Mouse (Mus musculus) hindbrain, postnatal 0 days (tissue): ENCODE data around the gene Cers6. TPM values are rescaled to one million over a fixed set of nuclear protein-coding genes. Genes with fewer than 3 reads are reported as not detected.

ENCODE experiments used
- ATAC-seq: fragments of 200-750 bp; cut with Nextera tagmentation; 2 replicates; pipeline ENCODE4 v1.8.0; 2017; ENCODE audit warnings: mild to moderate bottlenecking, moderate TSS enrichment, moderate library complexity
- DNase-seq: peaks from one replicate; pipeline ENCODE4 v3.0.0-alpha.2; 2015; ENCODE audit warnings: low spot score
- H3K27ac ChIP-seq: fragments of 300-500 bp; sonication (generic); 2 replicates; pipeline ENCODE4 v1.5.1; 2014; ENCODE audit warnings: mild to moderate bottlenecking
- H3K27me3 ChIP-seq: fragments of 300-500 bp; sonication (generic); 2 replicates; pipeline ENCODE4 v1.6.1; 2014; ENCODE audit warnings: low read length, mixed read lengths; ENCODE audit not compliant: insufficient read depth
- H3K36me3 ChIP-seq: fragments of 300-500 bp; sonication (generic); 2 replicates; pipeline ENCODE4 v1.6.1; 2014; ENCODE audit warnings: low read length, mixed read lengths; ENCODE audit not compliant: insufficient read depth
- H3K4me1 ChIP-seq: fragments of 300-500 bp; sonication (generic); 2 replicates; pipeline ENCODE4 v1.6.1; 2014; ENCODE audit warnings: antibody characterized with exemption, low read length, mixed read lengths; ENCODE audit not compliant: insufficient read depth
- H3K4me2 ChIP-seq: fragments of 300-500 bp; sonication (generic); 2 replicates; pipeline ENCODE4 v1.6.1; 2014; ENCODE audit warnings: low read depth, mild to moderate bottlenecking, low read length, moderate library complexity, mixed read lengths
- H3K4me3 ChIP-seq: fragments of 300-500 bp; sonication (generic); 2 replicates; pipeline ENCODE4 v1.5.1; 2014; ENCODE audit warnings: low read length
- H3K9ac ChIP-seq: fragments of 300-500 bp; sonication (generic); replicated peaks from 2 replicates; pipeline ENCODE4 v1.6.1; 2014; ENCODE audit warnings: mild to moderate bottlenecking, low read length, moderate library complexity, mixed read lengths
- H3K9me3 ChIP-seq: fragments of 300-500 bp; sonication (generic); 2 replicates; pipeline ENCODE4 v1.6.1; 2016; ENCODE audit warnings: low read length, mixed read lengths
- CTCF ChIP-seq: IDR thresholded peaks from 2 replicates; pipeline ENCODE4 v1.5.1; 2016; ENCODE audit warnings: antibody characterized with exemption, control low read depth, low read depth
- WGBS: fragments of 180-500 bp; shearing (Covaris S2); extraction: QIAGEN DNeasy Blood & Tissue Kit; methylation state at CpG from one replicate; pipeline ENCODE4 v1.1.7; 2014; 5-methylcytosine and 5-hydroxymethylcytosine counted together
- polyA plus RNA-seq: library from polyadenylated mRNA; unstranded; fragments of >200 nt; fragmentation: Nextera tagmentation; extraction: Ambion mirVana; gene quantifications from 2 replicates; pipeline ENCODE4 v1.2.1, GENCODE M21; 2015
- total RNA-seq: library from RNA; depleted of rRNA; stranded (reverse); fragments of >200 nt; gene quantifications from 2 replicates; pipeline ENCODE4 v1.2.3, GENCODE M21; 2014

The Cers6 gene
- total and polyA plus RNA-seq, 2 experiments from 2014 or later: 25.8 to 58.7 TPM

DNA sequence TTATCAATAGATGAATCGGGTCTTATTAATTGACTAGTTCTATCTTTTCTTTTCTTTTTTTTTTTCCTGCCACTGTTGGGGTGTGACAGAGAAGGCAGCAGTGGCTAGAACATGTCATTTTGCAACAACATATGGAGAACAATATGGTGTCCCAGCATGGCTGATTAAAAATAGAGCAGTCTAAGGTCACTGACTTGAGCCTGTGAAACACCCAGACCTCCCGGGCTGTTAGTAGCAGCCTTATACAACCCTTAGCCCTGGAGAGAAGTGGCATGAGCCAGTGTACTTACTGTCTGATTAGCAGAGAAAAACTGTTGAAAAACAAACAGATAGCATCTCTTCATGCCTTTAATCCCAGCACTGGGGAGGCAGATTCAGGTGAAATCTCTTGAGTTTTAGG, 3.1 kb downstream of the Cers6 start:
- no peak for DNase-seq
- Histone ChIP-seq H3K27me3 (no peaks in the 10 kb centered on the region), H3K9ac (no peak overlapping the region), H3K27ac (no peak overlapping the region), H3K9me3 (no peaks in the 10 kb centered on the region), H3K4me1 (no peaks in the 10 kb centered on the region), H3K36me3 (no peaks in the 10 kb centered on the region), H3K4me3 (no peak overlapping the region), H3K4me2 (peak overlapping the region; percentile 87)
- 66% methylated on average over 2 of the region's 2 CpGs for WGBS
- no peak for TF ChIP-seq CTCF
- ATAC-seq: no peak

DNA sequence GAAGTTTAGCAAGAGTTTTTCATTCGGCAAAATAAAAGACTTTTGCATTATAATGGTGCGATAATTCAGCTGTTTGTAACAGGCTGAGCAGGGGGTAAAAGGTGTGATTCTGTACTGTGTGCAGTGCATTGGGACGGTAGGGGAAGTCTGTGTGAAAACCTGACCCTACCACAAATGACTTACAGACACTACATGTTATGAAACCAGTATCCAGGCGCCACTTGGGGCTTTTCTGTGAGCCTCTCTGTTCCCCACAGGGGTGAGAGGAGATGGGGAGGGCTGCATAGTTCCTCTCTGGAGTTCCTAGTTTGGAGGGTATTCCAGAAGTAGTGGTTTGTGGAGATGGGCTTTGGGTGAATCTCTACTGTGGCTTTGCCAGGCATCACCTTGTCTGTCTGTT, 5.9 kb downstream of the Cers6 start:
- no peak for DNase-seq
- no peak for TF ChIP-seq CTCF
- no peak overlapping the region for H3K27ac ChIP-seq
- ATAC-seq: no peak
- no peak overlapping the region for H3K9ac ChIP-seq
- H3K4me2 ChIP-seq: no peak overlapping the region
- H3K4me3 ChIP-seq: no peak overlapping the region
- no peaks in the 10 kb centered on the region for H3K9me3 ChIP-seq
- 65% methylated on average over 4 of the region's 4 CpGs for WGBS
- no peaks in the 10 kb centered on the region for H3K36me3 ChIP-seq
- no peaks in the 10 kb centered on the region for H3K27me3 ChIP-seq
- no peaks in the 10 kb centered on the region for H3K4me1 ChIP-seq

DNA sequence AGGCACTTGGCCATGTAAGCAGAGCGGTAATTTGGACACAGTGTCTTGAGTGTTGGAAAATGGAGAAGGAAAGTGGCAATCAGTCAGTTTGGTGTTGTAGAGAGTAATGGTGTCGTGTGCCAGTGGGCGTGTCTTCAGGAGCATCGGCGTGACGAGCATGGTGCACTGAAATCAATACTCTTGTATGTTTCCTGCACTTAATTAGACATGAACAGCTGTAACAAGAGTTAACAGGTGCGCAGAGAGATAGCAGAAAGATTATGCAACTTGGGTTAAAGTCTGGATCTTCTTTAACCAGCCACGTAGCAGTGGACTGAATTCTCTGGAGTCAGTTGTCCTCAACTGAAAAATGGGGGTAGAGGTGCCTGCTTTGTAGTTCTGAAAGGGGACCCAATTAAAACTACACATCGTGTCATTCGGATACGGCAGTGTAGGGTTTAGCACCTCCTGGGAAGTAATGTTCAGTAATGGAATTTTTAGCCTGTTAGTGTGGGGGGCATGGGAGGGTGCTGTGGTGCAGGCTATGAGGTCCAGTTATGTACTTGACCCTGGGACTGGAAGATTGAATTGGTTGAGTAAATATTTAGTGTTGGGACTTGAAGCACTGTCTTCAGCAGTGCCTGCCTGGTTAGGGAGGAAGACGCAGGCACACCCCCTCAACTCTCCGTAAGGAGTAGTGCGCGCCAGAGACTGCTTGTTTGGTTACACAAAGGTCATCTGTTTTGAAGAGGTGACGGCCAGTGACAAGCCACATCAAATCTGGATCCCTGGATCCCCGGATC, 9.9 kb downstream of the Cers6 start:
- TF ChIP-seq CTCF: no peak
- no peak for DNase-seq
- H3K9me3 ChIP-seq: no peaks in the 10 kb centered on the region
- H3K4me3 ChIP-seq: no peak overlapping the region
- 83% methylated on average over 17 of the region's 17 CpGs for WGBS
- H3K4me1 ChIP-seq: no peaks in the 10 kb centered on the region
- H3K4me2 ChIP-seq: no peak overlapping the region
- no peaks in the 10 kb centered on the region for H3K27me3 ChIP-seq
- H3K9ac ChIP-seq: no peak overlapping the region
- ATAC-seq: no peak
- H3K27ac ChIP-seq: no peak overlapping the region
- no peaks in the 10 kb centered on the region for H3K36me3 ChIP-seq

DNA sequence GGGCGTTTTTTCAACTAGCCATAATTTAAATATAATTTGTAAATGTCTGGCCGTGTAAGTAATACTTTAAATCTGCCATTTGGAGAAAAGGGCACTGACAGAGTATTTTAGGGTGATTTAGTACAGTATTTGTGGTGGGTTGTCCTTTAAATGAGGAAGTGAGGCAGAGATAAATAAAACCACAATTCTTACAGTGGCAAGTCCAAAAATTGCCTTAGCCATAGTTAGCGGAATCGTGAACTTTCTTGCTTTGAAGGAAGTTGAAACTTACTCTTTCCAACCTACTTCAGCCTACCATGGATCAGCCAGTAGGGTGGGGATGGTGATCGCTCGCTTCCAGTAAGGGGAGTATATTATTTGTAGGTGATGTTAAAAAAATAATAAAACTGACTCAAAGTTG, 11.8 kb downstream of the Cers6 start:
- Histone ChIP-seq H3K4me1 (no peaks in the 10 kb centered on the region), H3K27me3 (no peaks in the 10 kb centered on the region), H3K27ac (no peak overlapping the region), H3K4me2 (no peak overlapping the region), H3K4me3 (no peak overlapping the region), H3K36me3 (no peaks in the 10 kb centered on the region), H3K9ac (no peak overlapping the region), H3K9me3 (no peaks in the 10 kb centered on the region)
- 91% methylated on average over 6 of the region's 6 CpGs for WGBS
- DNase-seq: no peak
- ATAC-seq: no peak
- no peak for TF ChIP-seq CTCF

DNA sequence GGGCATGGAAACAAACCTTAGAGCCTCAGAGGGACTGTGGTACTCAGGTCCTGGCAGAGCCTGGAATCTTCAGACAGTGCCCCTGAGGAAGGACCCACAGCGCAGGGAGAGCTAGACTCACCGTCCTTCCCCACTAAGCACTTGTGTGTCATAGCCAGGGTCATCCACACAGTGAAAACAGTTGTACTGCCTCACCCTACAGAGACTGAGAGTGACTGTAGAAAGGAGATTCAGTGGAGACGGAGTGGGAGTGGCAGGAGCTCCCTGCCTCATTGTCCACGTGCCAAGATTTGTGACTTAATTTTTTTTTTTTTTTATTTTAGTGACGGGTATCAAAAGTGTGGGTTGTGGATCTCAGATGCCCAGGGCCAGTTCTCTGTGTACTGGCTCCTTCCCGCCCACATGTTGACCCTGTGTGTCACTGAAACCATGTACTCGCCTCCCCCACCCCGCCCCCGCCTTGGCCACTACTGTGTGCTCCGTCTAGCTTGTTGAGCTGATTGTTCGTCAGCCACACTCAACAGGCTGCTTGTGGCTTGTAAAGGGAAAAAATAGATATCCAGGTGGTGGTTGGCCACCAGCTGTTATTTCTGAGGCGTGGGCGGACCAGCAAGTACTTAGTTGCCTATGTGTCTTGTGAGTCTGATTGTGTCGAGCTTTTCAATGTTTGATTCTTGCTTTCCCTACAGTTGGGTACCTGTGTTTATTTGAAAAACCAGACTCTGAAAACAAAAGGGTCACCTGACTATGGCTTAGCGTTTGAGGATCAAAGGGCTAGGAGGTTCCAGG, 12.6 kb downstream of the Cers6 start:
- no peaks in the 10 kb centered on the region for H3K4me1 ChIP-seq
- no peak for DNase-seq
- WGBS: 65% methylated on average over 15 of the region's 15 CpGs
- H3K4me2 ChIP-seq: no peak overlapping the region
- no peaks in the 10 kb centered on the region for H3K9me3 ChIP-seq
- no peaks in the 10 kb centered on the region for H3K36me3 ChIP-seq
- no peak for TF ChIP-seq CTCF
- H3K27me3 ChIP-seq: no peaks in the 10 kb centered on the region
- no peak for ATAC-seq
- no peak overlapping the region for H3K4me3 ChIP-seq
- no peak overlapping the region for H3K9ac ChIP-seq
- no peak overlapping the region for H3K27ac ChIP-seq

DNA sequence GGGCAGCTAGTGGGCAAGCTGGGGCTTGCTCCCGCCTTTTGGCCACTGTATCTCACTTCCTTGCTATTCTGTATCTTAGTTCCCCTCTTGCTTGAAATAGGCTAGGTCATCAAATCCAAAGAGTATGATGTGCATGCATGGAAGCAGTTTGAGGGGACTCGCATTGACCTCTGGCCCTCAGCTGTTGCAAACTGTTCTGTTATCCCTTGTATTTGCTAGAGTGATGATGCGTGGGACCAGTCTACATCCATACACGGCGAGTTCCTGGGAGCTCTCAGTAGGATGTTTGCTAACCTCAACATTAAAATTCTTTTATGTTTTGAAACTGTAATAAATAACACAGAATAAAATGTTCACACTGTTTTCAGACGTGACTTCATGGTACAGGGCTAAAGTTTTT, 13.3 kb downstream of the Cers6 start:
- Histone ChIP-seq H3K4me2 (no peak overlapping the region), H3K9me3 (no peaks in the 10 kb centered on the region), H3K4me1 (no peaks in the 10 kb centered on the region), H3K27me3 (no peaks in the 10 kb centered on the region), H3K4me3 (no peak overlapping the region), H3K36me3 (no peaks in the 10 kb centered on the region), H3K9ac (no peak overlapping the region), H3K27ac (no peak overlapping the region)
- ATAC-seq: no peak
- WGBS: 87% methylated on average over 6 of the region's 6 CpGs
- TF ChIP-seq CTCF: no peak
- no peak for DNase-seq

DNA sequence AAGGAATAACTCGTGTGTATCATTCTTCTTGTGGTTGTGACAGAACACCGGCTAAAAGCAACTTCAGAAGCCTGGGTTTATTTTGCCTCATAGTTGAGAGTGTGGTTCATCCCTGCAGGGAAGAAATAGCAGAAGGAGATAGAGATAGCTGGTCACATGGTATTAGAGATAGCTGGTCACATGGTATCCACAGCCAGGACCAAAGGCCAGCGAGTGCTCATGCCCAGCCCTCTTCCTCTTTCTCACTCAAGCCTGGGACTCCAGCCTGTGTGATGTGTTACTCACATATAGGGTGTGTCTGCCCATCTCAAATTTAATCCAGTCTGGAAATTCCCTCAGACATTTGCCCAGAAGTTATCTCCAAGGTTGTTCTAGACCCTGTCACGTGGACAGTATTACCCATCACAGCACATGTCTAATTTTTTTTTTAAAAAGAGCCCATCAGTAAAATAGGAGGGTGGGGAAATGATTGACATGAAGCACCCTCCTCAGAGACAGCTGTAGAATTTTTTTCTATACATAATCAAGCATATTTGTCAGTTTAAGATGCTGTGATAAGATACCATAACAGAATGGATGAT, 17.9 kb downstream of the Cers6 start:
- Histone ChIP-seq H3K4me1 (no peaks in the 10 kb centered on the region), H3K4me3 (no peak overlapping the region), H3K9ac (no peak overlapping the region), H3K9me3 (no peaks in the 10 kb centered on the region), H3K27me3 (no peaks in the 10 kb centered on the region), H3K36me3 (no peaks in the 10 kb centered on the region), H3K4me2 (no peak overlapping the region), H3K27ac (no peak overlapping the region)
- no peak for TF ChIP-seq CTCF
- DNase-seq: no peak
- WGBS: 96% methylated on average over 4 of the region's 4 CpGs
- ATAC-seq: no peak
